Mouse (Mus musculus) heart, postnatal 25 days (tissue): ENCODE data around the gene 1110012L19Rik. TPM values are rescaled to one million over a fixed set of nuclear protein-coding genes. Genes with fewer than 3 reads are reported as not detected.
A peak's percentile ranks its signal among the peaks of the same experiment; 100 is the strongest.
"Not testable (repeated sequence)": the region's sequence is repeated elsewhere in the genome, so short reads cannot be mapped to it uniquely, and the experiment has no call there.

Source experiments
- DNase-seq: peaks from one replicate; pipeline ENCODE4 v3.0.0; 2022; ENCODE audit warnings: low spot score
- intact Hi-C: fragments of 180-260 bp; cut with DNase I; formaldehyde crosslinking; loops from one replicate; pipeline ENCODE4 v1.15.1; 2025
- total RNA-seq, 2 experiments: library from RNA; stranded (reverse); gene quantifications; 2 replicates each; pipeline ENCODE4 v1.2.3; 2021

Gene 1110012L19Rik
- total RNA-seq, result 10 to 100 TPM; 14.3 to 15.6 TPM

DNA sequence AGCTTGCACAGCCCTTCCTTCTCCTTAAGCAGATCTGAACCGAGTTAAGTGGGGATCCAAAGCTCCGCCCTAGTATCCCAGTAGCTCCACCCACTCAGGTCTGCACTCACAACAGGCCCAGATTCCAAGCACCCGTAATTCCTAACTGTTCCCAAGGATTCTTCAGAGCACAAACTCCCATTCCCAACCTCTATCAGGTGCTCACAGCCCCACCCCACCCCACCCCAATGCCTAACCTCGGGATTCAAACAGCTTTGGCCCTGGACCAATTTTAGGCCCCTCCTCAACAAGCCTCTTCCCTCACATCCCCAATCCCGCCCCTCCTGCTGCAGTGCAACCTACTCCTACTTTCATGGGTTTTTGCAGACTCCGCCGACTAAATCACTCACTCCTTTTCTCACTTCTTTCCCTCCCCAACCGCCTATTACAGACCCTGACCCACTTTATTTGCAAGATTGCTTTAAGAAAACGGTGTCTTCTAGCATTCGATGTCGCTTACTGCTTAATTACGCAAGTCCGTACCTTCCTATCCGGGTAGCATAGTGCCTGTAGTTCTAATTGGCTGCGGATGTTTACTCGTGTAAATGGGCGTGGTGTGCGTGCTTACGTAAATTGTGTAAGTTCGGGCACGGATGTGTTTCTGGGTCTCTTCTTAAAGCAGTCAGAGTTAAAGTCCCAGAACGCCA, at the start of gene 1110012L19Rik:
TSS of gene 1110012L19Rik (plus strand) at position 602 of the 686 bp plus-strand sequence.
- peak; percentile 61 for DNase-seq
- intact Hi-C loops, result loop anchor here (10.0 kb wide), 1 partner anchor 89 kb away; the partner anchor contains the start of gene Tmem185a

- intact Hi-C loops, result no loop called here
- DNase-seq, result no peak
Observed at GRCm38 (mm10) chrX:70362985-70363384, 22.7 kb upstream of the 1110012L19Rik start.

- intact Hi-C loops, result no loop called here
- DNase-seq, result no peak
Observed at GRCm38 (mm10) chrX:70363446-70363845, 22.2 kb upstream of the 1110012L19Rik start.

- intact Hi-C loops, result no loop called here
- DNase-seq, result no peak
Observed at GRCm38 (mm10) chrX:70364202-70364601, 21.5 kb upstream of the 1110012L19Rik start.

DNA sequence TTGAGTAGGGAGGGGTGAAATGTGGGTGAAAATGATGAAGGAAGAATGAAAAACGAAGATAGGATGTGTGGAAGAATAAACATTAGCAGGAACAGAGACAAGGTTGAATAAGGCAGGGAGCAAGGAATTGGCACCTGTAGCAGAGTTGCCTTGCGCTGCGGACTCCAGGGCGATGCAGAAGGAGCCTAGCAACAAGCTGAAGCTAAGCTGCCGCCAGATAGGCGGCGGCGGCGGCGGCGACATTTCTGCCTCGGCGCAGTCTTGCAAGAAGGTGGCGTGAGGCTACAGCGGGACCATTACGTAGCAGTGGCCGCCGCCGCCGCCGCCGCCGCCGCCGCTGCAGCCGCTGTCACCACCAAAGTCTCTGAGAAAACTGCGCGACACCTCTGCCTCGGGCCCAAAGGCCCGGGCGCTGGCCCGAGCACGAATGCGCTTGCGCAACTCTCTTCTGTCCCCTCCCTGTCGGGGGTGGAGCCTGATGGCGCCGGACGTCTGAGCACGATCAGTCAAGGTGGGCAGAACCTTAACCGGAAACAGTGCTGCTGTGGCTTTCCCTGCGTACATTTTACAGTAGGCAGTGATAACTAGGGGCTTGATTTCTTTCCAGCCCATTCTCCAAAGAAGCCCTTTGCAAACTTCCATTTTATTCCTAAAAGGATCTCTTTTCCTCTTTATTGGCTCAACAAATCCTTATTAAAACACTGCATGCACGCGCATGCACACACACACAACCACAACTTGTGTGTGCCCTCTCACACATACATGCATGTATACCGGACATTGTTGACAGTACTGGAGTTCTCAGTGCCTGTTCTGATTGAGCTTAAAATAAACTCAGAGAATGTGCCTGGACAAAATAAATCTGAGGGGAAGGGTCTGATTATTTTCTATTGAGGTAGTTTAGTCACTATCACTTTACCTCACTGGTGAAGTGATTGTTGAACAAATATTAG, 20.7 kb upstream of the 1110012L19Rik start, which contains the start of gene Ids:
TSS of gene Ids (minus strand) at position 424 of the 953 bp plus-strand sequence.
- intact Hi-C loops, result no loop called here
- DNase-seq, result peak; percentile 79

DNA sequence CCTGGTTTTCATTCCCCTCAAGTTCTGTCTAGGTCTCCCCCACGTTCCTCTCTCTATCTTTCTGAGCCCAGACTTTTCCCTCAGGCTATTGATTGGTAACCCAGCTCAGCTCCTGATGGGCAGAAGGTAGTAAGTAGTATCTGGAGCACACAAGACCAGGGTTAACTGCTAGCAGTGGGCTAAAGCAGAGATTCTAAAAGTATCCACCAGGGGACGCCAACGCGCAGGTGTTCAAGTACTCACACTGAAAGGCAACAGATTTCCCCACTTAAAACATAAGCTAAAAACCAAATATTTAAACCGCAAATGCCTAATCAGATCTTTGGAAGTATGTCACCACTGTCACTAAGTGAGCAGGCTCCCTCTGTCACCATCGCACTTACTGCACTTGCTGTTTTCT, 15.9 kb upstream of the 1110012L19Rik start:
- DNase-seq, result not testable (repeated sequence)
- intact Hi-C loops, result loop anchor here (2.0 kb wide), 1 partner anchor 205 kb away; no protein-coding TSS in a partner anchor

DNA sequence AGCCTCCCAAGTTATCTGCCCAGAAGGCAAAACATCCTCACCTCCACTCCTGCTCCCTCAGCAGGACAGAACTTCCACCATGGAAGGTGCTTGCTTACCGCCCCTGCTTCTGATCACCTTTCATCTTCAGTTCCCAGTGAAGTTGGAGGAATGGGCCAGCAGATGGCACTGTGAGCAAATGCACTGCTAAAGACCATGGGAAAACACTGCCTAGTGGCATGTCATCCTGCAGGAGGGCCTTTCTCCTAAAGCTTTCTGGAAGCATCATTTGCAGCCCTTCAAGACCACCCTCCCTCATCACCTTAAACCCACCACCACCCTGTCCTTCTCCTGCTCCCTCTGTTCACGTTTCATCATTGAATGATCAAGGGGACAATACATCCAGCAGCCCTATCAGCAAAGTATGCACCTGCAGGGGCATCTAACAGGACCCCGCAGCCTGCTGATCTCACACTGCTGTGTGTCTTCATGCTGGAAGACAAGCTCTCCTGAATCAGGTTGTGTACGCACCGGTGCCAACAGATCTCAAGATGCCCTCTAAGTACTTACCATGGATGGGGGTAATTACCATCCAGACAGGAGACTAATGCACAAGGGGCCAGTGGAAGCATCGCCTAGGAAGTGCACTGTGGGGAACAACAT, 11.1 kb upstream of the 1110012L19Rik start:
- DNase-seq, result not testable (repeated sequence)
- intact Hi-C loops, result loop anchor here (5.0 kb wide), 1 partner anchor 193 kb away; no protein-coding TSS in a partner anchor

DNA sequence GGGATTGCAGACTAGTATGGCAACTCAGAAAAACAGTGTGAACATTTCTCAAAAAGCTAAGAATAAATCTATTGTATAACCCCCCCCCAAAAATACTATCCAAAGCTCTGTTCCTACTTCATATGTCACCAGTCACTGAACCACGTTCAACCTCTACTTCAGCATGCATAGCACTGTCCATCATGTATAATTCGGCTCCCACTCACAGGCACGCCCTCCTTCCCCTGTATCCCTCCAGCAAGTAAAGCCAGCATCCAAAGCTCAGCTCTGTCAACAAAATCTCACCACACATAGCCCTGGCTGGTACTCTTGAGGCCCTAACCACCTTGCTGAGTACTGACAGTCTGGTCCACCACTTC, 781 bp upstream of the 1110012L19Rik start:
- intact Hi-C loops, result loop anchor here (10.0 kb wide), 1 partner anchor 90 kb away; the partner anchor contains the start of gene Tmem185a
- no peak for DNase-seq

DNA sequence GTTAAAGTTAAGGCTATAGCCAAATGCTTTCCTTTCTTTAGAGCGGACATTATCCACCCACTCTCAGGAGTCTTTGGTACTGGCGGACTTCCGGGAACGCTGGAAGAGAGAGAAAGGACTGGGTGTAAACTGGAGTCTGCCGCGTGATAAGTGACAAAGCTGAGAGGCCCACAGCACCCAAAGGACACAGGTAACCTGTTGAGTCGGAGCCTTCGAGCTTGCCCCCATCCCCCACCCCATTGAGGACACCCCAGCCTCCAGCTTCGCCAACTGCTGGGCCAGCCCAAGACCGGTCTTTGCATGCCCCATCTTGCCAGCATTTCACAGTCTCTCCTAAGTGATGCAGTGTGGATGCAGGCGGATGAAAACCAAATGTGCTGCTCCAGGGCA, 280 bp downstream of the 1110012L19Rik start:
- no peak for DNase-seq
- intact Hi-C loops, result loop anchor here (10.0 kb wide), 1 partner anchor 89 kb away; the partner anchor contains the start of gene Tmem185a

DNA sequence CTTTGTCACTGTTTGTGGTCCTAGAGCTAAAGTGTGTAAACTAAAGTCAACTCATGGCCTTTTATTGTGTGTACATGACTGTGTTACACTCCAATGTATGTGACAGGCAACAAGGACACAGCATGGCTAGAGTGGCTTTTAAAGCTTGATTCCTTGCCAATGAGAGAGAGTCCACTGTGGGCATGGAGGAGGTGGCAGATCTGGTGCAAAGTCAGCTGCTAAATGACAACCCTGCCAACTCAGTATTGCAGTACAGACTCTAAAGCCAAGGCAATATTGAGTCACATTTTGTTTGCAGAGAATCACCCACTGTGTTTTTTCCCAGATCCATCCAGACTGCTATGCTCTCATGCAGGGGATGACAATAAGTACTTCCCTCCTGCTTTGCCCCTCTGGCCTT, 7.0 kb downstream of the 1110012L19Rik start:
- DNase-seq, result not testable (repeated sequence)
- intact Hi-C loops, result loop anchor here (5.0 kb wide), 1 partner anchor 160 kb away; no protein-coding TSS in a partner anchor

GRCm38 (mm10) chrX:70425473-70425872, 39.8 kb downstream of the 1110012L19Rik start:
- DNase-seq, intact Hi-C loops: not testable (repeated sequence)

Other genes with a start within 250 kb of the 1110012L19Rik start
- 10 to 100 TPM; 16.2 to 20.4 TPM for gene Ids, start 20.8 kb upstream of the 1110012L19Rik start, total RNA-seq
- 10 to 100 TPM; 22.7 to 24.0 TPM for gene Tmem185a, start 91.3 kb downstream of the 1110012L19Rik start, total RNA-seq